Mouse (Mus musculus): Measurements from ENCODE around the gene Kifc3.

DNA sequence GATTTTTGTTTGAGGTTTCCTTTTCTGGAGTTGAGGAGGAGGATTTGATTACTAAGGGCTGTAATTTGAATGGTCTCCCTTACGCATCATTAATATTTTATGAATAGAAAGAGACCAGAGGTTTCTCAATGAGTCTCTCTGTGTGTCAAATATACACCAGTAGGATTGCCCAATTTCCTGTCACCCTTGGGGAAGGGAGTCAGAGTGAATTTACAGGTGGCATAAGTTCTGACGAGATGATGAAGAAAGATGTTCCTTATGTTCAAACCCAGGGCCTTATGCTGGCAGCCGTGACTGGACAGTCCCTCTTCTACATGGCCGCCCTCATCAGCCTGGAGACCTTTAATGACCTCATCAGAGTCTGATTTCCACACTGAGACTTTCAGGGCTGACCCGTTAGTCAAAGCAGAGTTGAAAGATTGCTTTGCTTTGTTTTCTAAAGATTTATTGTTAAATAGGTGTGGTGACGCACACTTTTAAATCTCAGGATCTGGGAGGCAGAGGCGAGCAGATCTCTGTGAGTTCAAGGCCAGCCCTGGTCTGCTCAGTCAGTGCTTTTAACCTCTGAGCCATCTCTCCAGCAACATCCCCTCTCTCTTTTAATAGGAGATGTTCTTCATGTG lies 16.6 kb downstream of the Kifc3 start:
- no peak for TF ChIP-seq CTCF (IDR thresholded peaks at IDR 0.05; ENCODE audit: low read depth, low read length)
- no peak for TF ChIP-seq POLR2A (IDR thresholded peaks at IDR 0.05; ENCODE audit: extremely low read depth, insufficient read depth, low read length)

All from liver, adult 2 months (tissue).